Mouse (Mus musculus): ENCODE measurements around the gene Cpped1.

GRCm38 (mm10) chr16:11809615-11810014 is 99.6 kb downstream of the Cpped1 start:
- TF ChIP-seq CTCF (IDR thresholded peaks at IDR 0.05; ENCODE audit: low read depth) (no peak), EP300 (IDR thresholded peaks at IDR 0.05; ENCODE audit: low read depth) (no peak)

All from heart, postnatal 0 days (tissue).